Mouse (Mus musculus) stomach, postnatal 0 days (tissue): Measurements from ENCODE around the gene Bcas3.
A peak's percentile ranks its signal among the peaks of the same experiment; 100 is the strongest.

Experiments
- CTCF ChIP-seq: IDR thresholded peaks from 2 replicates; pipeline ENCODE4 v1.5.1; 2016; ENCODE audit warnings: antibody characterized with exemption, low read depth, mild to moderate bottlenecking, moderate library complexity
- EP300 ChIP-seq: optimal IDR thresholded peaks from 2 replicates; pipeline ENCODE3; 2016; ENCODE audit warnings: antibody characterized with exemption

DNA sequence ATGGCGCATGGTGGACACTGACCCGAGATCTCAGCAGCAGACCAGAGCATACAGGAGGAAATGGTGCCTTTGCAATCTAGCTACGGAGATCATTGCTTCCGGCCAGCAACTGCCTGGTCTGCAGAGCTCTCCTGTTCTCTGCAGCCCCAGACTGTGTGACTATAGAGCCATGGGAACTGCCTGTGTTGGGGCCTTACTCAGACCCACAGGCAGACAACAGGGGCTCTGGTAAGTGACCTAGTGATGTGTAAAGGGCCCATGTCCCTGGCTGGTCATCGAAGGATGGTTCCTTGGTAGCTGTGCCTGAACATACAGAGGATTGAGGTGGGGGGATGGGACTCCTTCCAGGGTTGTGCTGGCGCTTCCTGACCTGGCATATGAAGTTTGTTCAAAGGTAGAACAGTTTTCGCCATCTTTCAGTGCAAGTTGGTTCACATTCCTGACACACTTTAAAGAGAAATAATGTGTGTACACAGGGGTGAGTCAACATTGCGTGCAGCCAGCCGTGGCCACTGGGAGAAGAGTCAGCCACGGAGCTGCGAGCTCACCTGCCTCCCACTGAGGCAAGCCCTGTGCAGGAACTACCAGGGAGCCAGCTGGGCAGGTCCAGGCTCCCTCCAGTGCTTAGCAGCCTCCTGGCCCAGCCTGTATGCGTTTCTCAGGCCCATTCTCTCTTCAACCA is 439.7 kb downstream of the Bcas3 start:
- TF ChIP-seq CTCF (peak; percentile 25; the same call in 1 of the 2 replicates), EP300 (no peak)
